Mouse (Mus musculus) cerebellum, adult 2 months (tissue): Measurements from ENCODE around the gene Sh3rf3.

Source experiments
- CTCF ChIP-seq: fragments of 200-500 bp; IDR thresholded peaks from 2 replicates; pipeline ENCODE4 v1.5.1; 2011; ENCODE audit warnings: low read depth, mild to moderate bottlenecking, control low read depth, low read length, moderate library complexity, borderline replicate concordance; ENCODE audit not compliant: insufficient read depth
- POLR2A ChIP-seq: fragments of 200-500 bp; IDR thresholded peaks from 2 replicates; pipeline ENCODE4 v1.6.1; 2011; ENCODE audit warnings: low read length, control low read depth, borderline replicate concordance; ENCODE audit not compliant: insufficient read depth

DNA sequence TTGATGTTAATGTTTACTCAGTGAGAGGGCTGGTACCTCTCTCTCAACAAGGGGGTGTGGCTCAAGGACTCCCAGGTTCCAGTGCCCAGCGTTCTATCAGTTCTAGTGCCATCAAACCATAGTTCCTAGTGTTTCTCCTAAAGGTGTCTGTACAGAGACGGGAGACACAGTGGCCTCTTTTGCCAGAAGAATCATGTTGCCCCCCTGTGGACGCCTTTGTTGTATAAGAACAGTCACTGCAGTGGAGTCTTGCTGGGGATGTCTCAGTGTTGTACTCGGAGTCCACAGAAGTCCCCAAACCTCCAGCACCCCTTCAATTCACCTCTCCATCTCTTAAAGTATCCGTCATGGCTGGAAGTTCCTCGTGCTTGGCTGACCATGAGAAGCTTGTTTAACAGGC lies 92.1 kb downstream of the Sh3rf3 start:
- TF ChIP-seq POLR2A = no peak
- TF ChIP-seq CTCF = no peak
